Mouse (Mus musculus) neural tube, embryonic 14.5 days (tissue): Measurements from ENCODE around the gene Ttyh3. TPM values are rescaled to one million over a fixed set of nuclear protein-coding genes. Genes with fewer than 3 reads are reported as not detected.

Experiments
- ATAC-seq: fragments of 200-750 bp; cut with Nextera tagmentation; 2 replicates; pipeline ENCODE4 v1.8.0; 2017; ENCODE audit warnings: low read depth, mild to moderate bottlenecking, moderate TSS enrichment, moderate library complexity
- H3K27ac ChIP-seq: fragments of 300-500 bp; sonication (generic); 2 replicates; pipeline ENCODE4 v1.5.1; 2014; ENCODE audit warnings: low read depth, mild to moderate bottlenecking, control low read depth, low read length, moderate library complexity, mixed read lengths
- H3K27me3 ChIP-seq: fragments of 300-500 bp; sonication (generic); 2 replicates; pipeline ENCODE4 v1.6.1; 2014; ENCODE audit warnings: low read length; ENCODE audit not compliant: control insufficient read depth, insufficient read depth
- H3K36me3 ChIP-seq: fragments of 300-500 bp; sonication (generic); 2 replicates; pipeline ENCODE4 v1.6.1; 2014; ENCODE audit warnings: low read length, mixed read lengths; ENCODE audit not compliant: control insufficient read depth, insufficient read depth
- H3K4me1 ChIP-seq: fragments of 300-500 bp; sonication (generic); 2 replicates; pipeline ENCODE4 v1.6.1; 2014; ENCODE audit warnings: low read length; ENCODE audit not compliant: control insufficient read depth, insufficient read depth
- H3K4me2 ChIP-seq: fragments of 300-500 bp; sonication (generic); 2 replicates; pipeline ENCODE4 v1.6.1; 2014; ENCODE audit warnings: mild to moderate bottlenecking, low read depth, low read length, control low read depth
- H3K4me3 ChIP-seq: fragments of 300-500 bp; sonication (generic); 2 replicates; pipeline ENCODE4 v1.5.1; 2014; ENCODE audit warnings: low read depth, low read length, control low read depth, mixed read lengths
- H3K9ac ChIP-seq: fragments of 300-500 bp; sonication (generic); replicated peaks from 2 replicates; pipeline ENCODE4 v1.6.1; 2014; ENCODE audit warnings: low read depth, mild to moderate bottlenecking, control low read depth, low read length, mixed read lengths
- H3K9me3 ChIP-seq: fragments of 300-500 bp; sonication (generic); 2 replicates; pipeline ENCODE4 v1.6.1; 2016; ENCODE audit warnings: low read length; ENCODE audit not compliant: control insufficient read depth
- WGBS: fragments of 180-500 bp; shearing (Covaris S2); extraction: QIAGEN DNeasy Blood & Tissue Kit; methylation state at CpG from one replicate; pipeline ENCODE4 v1.1.7; 2014; 5-methylcytosine and 5-hydroxymethylcytosine counted together
- polyA plus RNA-seq: library from polyadenylated mRNA; unstranded; fragments of >200 nt; fragmentation: Nextera tagmentation; extraction: Ambion mirVana; gene quantifications from 2 replicates; pipeline ENCODE4 v1.2.1, GENCODE M21; 2014

Ttyh3 gene
- polyA plus RNA-seq, 1 experiment from 2014 or later: 89.4 TPM

GRCm38 (mm10) chr5:140582995-140583731 is 65.7 kb downstream of the Ttyh3 start:
- H3K4me2 ChIP-seq: no peak overlapping the region
- no peak overlapping the region for H3K27ac ChIP-seq
- 21% methylated on average over 7 of the region's 8 CpGs for WGBS
- H3K4me3 ChIP-seq: no peak overlapping the region
- no peaks in the 10 kb centered on the region for H3K36me3 ChIP-seq
- 0 out of 2 replicates have a peak, but pooled peaks have one; percentile 9 for ATAC-seq
- H3K27me3 ChIP-seq: no peaks in the 10 kb centered on the region
- peaks cover 21% of the 10 kb centered on the region; the same call in 1 of the 2 replicates for H3K4me1 ChIP-seq
- H3K9ac ChIP-seq: no peak overlapping the region
- no peaks in the 10 kb centered on the region for H3K9me3 ChIP-seq

GRCm38 (mm10) chr5:140581569-140581968 is 67.3 kb downstream of the Ttyh3 start:
- Histone ChIP-seq H3K9me3 (no peaks in the 10 kb centered on the region), H3K4me1 (peaks cover 21% of the 10 kb centered on the region; the same call in 1 of the 2 replicates), H3K36me3 (no peaks in the 10 kb centered on the region), H3K4me3 (no peak overlapping the region), H3K4me2 (no peak overlapping the region), H3K27me3 (no peaks in the 10 kb centered on the region), H3K9ac (no peak overlapping the region), H3K27ac (no peak overlapping the region)
- no peak for ATAC-seq
- WGBS: 5% methylated on average over 5 of the region's 5 CpGs

GRCm38 (mm10) chr5:140579771-140580170 is 69.1 kb downstream of the Ttyh3 start:
- Histone ChIP-seq H3K4me3 (no peak overlapping the region), H3K9me3 (no peaks in the 10 kb centered on the region), H3K36me3 (no peaks in the 10 kb centered on the region), H3K9ac (no peak overlapping the region), H3K27ac (no peak overlapping the region), H3K27me3 (no peaks in the 10 kb centered on the region), H3K4me1 (peaks cover 21% of the 10 kb centered on the region; the same call in 1 of the 2 replicates), H3K4me2 (no peak overlapping the region)
- ATAC-seq: peak; percentile 53; the same call in 1 of the 2 replicates
- 7% methylated on average over 5 of the region's 6 CpGs for WGBS

GRCm38 (mm10) chr5:140579221-140579620 is 69.6 kb downstream of the Ttyh3 start:
- 23% methylated on average over 9 of the region's 9 CpGs for WGBS
- ATAC-seq: 0 out of 2 replicates have a peak, but pooled peaks have one; percentile 7
- Histone ChIP-seq H3K9ac (no peak overlapping the region), H3K27ac (no peak overlapping the region), H3K36me3 (no peaks in the 10 kb centered on the region), H3K4me1 (peaks cover 21% of the 10 kb centered on the region; the same call in 1 of the 2 replicates), H3K4me2 (no peak overlapping the region), H3K4me3 (no peak overlapping the region), H3K27me3 (no peaks in the 10 kb centered on the region), H3K9me3 (no peaks in the 10 kb centered on the region)

- no peak overlapping the region for H3K27ac ChIP-seq
- no peak overlapping the region for H3K4me2 ChIP-seq
- no peaks in the 10 kb centered on the region for H3K27me3 ChIP-seq
- 70% methylated on average over 5 of the region's 5 CpGs for WGBS
- H3K36me3 ChIP-seq: no peaks in the 10 kb centered on the region
- H3K9me3 ChIP-seq: no peaks in the 10 kb centered on the region
- 0 out of 2 replicates have a peak, but pooled peaks cover 4% of the 10 kb centered on the region for H3K4me1 ChIP-seq
- no peak overlapping the region for H3K4me3 ChIP-seq
- ATAC-seq: no peak
- H3K9ac ChIP-seq: no peak overlapping the region
Measured at GRCm38 (mm10) chr5:140575381-140575866, 73.4 kb downstream of the Ttyh3 start.

- H3K27me3 ChIP-seq: no peaks in the 10 kb centered on the region
- WGBS: 78% methylated on average over 6 of the region's 6 CpGs
Measured at GRCm38 (mm10) chr5:140572611-140573010, 76.2 kb downstream of the Ttyh3 start.

GRCm38 (mm10) chr5:140571673-140572072 is 77.2 kb downstream of the Ttyh3 start:
- no peak overlapping the region for H3K9ac ChIP-seq
- no peak for ATAC-seq
- no peak overlapping the region for H3K27ac ChIP-seq
- H3K27me3 ChIP-seq: no peaks in the 10 kb centered on the region
- H3K4me1 ChIP-seq: peaks cover 3% of the 10 kb centered on the region; the same call in 1 of the 2 replicates
- H3K4me2 ChIP-seq: no peak overlapping the region
- H3K36me3 ChIP-seq: no peaks in the 10 kb centered on the region
- no peak overlapping the region for H3K4me3 ChIP-seq
- H3K9me3 ChIP-seq: no peaks in the 10 kb centered on the region
- 41% methylated on average over 10 of the region's 10 CpGs for WGBS

More at GRCm38 (mm10) chr5:140572611-140573010, 76.2 kb downstream of the Ttyh3 start:
- H3K4me2 ChIP-seq: no peak overlapping the region
- H3K27ac ChIP-seq: no peak overlapping the region
- no peak overlapping the region for H3K4me3 ChIP-seq
- no peak for ATAC-seq
- H3K9me3 ChIP-seq: no peaks in the 10 kb centered on the region
- no peak overlapping the region for H3K9ac ChIP-seq
- H3K36me3 ChIP-seq: no peaks in the 10 kb centered on the region
- peaks cover 3% of the 10 kb centered on the region; the same call in 1 of the 2 replicates for H3K4me1 ChIP-seq

GRCm38 (mm10) chr5:140571201-140571600 is 77.6 kb downstream of the Ttyh3 start:
- Histone ChIP-seq H3K4me2 (no peak overlapping the region), H3K9ac (no peak overlapping the region), H3K4me3 (no peak overlapping the region), H3K36me3 (no peaks in the 10 kb centered on the region), H3K27ac (no peak overlapping the region), H3K4me1 (peaks cover 3% of the 10 kb centered on the region; the same call in 1 of the 2 replicates), H3K9me3 (no peaks in the 10 kb centered on the region), H3K27me3 (no peaks in the 10 kb centered on the region)
- no peak for ATAC-seq
- 27% methylated on average over 4 of the region's 4 CpGs for WGBS
